Mouse (Mus musculus) skeletal muscle tissue, adult 2 months (tissue): Measurements from ENCODE around the gene Fyn.
A peak's percentile ranks its signal among the peaks of the same experiment; 100 is the strongest.

ENCODE experiments used
- DNase-seq: peaks from one replicate; pipeline ENCODE4 v3.0.0-alpha.2; 2012; ENCODE audit warnings: low read depth, low spot score

Fyn gene

DNA sequence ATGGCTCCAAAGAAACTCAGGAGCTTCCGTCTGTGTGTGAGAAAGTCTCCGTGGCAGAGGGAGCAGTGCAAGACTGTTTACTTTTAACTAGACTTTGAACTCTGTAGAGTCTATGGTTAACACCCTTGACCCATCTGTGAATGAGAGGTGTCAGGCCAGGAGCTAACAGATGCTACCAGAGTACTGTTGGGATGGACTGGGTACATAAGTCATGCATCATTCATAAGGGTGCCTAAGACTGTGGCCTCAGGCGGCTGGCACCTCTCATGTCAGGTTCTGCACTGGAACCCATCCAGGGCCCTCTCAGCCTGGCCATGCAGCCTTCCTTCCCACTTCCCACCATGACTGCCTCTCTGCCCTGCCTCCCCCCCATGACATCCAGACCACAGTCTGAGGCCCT is 166.7 kb downstream of the Fyn start:
- DNase-seq = no peak

- peak; percentile 79 for DNase-seq
Measured at GRCm38 (mm10) chr10:39536258-39536657, 167.6 kb downstream of the Fyn start.

DNA sequence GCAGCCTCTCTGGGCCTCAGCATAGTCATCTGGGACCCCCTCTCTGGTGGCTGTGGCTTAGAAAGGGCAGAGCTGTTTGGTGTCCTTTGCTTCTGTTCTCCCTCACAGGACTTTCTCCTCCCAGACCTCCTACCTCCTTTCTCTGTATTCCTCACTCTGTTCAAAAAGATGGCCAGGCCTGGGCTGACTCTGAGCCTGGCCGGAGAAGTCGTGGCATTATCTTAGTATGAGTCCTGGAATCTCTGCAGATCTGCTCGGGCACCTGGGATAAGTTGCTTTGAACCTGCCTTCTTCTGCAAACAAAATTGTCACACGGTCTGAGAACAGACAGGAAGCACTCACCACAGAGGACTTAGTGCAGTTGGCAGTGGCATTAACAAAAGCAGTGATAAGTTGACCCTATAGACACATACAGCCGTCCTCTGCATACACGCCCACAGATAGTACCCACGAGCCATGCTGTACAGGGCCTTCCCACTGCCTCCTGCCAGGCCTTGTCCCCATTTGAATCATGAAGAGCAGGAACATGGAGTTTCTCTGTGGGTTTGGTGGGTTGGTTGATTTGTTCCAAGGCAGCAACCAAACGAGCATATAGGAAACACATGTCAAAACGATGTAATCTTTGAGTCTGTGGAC is 171.5 kb downstream of the Fyn start:
- no peak for DNase-seq

DNA sequence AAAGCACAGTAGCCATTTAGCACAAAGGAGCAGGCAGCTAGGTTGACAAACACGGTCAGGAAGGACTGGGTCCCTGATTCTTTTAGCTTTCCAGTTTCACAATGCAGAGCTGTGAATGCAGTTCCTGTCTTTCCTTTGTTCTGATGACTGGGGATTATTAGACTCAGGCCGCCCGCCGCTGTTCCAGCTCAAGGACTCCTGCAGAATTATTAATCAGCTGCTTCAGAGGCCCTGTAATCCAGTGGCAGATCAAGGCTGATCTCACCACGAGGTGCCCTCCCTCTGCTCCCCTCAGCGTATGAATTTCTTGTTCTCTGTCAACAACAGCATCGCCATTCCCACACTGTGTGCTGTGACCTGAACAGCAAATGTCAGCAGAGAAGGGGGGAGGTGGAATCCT is 172.3 kb downstream of the Fyn start:
- DNase-seq = no peak

- no peak for DNase-seq
Measured at GRCm38 (mm10) chr10:39541451-39541874, 172.8 kb downstream of the Fyn start.

GRCm38 (mm10) chr10:39541951-39542521 is 173.4 kb downstream of the Fyn start:
- no peak for DNase-seq

DNA sequence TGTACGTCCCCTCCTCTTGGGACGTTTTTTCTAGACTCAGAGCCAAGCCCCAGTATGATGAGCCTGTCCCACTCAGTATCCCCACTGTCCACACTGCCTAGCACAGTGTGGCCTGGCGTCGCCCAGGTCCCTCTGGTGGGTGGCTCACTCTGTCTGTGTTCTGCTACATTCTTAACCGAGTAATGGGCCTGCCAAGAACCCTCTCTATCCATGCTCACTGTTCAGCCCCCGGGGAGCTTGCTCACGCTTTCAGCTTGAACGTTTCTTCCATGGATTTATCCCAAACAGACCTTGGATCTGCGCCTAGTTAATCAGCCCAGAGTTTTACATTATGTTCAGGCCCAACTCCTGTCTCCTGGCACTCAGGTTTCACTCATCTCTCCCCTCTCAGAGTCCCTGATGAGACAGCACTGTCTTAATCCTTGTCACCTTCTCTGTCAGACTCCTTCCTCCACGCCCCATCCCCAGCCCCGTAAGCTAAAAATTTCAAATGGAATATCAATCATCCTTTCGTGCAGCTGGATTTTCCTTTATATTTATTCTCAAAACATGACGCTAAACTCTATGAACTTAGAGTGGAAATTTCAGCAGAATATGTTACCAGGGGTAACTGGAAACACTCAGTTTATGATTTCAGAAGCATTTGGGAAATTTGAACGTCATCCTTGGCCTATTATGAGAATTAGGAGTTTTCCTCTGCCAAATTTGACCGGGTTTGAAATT is 174.0 kb downstream of the Fyn start:
- DNase-seq = no peak

DNA sequence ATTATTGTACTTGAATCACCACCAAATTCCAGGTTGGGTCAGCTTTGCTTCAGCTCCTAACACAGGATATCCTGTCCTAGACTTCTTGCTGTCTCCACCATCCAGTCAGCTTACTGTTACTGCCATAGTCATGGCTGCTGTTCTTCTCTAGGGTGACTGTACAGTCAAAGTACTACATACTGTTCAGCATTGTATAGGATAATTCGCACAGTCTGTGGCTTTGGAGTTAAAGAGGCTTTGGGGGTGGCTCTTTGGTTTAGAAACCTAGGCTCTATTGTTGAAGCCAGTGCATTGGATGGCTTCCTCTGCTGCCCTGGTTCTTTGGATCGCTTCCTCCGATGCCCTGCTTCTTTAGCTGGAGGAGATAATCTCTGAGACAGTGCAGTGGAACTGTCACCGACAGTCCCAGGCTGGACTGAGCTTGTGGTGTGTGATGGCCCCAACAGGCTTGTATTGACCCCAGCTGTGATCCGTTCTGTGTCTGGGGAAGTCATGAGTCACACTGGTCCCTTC is 174.7 kb downstream of the Fyn start:
- DNase-seq = no peak

DNA sequence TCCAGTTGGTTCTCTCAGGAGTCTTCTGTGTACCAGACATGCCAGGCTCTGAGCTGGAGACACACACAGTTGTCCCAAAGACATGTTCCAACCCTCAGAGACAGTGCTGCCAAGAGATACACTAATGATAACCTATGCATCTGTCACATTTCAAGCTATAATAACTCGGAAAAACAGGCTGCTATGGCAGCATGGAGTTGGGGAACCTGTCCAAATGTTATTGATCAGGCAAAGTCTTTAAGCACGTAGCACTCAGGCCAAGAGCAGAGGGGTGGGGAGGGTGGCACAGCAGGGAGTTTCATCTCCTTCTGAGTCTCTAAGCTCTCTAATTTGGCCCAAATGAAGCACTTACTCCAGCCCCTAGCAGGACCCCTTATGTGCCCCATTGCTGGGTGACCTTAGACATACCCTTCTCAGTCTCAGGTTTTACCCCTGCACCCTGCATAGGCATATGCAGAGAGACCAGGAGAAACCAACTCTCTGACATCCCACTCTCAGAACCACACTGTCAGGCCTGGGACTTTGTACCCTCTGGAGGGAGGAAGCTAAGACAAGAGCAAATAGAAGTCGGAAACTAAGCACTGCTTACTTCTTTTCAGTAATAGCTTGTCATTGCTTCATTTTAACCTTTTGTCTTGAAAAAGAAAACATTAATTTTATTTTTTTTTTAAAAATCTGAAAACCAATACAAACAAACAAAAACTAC is 178.9 kb downstream of the Fyn start:
- DNase-seq = no peak

DNA sequence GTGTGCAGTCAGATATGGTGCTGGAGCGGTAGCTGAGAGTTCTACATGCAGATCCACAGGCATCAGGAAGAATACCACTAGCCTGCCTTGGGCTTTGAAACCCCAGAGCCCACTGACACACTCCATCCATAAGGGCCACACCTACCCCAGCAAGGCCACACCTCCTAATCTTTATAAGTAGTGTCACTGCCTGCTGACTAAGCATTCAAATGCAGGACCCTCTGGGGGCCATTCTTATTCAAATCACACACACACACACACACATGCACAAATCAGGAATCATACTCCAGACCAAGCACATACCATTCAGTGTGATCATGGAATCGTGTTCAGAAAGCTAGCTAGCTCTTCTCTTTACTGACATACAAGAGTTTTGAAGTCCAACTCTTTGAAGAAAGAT is 182.1 kb downstream of the Fyn start:
- DNase-seq = no peak

DNA sequence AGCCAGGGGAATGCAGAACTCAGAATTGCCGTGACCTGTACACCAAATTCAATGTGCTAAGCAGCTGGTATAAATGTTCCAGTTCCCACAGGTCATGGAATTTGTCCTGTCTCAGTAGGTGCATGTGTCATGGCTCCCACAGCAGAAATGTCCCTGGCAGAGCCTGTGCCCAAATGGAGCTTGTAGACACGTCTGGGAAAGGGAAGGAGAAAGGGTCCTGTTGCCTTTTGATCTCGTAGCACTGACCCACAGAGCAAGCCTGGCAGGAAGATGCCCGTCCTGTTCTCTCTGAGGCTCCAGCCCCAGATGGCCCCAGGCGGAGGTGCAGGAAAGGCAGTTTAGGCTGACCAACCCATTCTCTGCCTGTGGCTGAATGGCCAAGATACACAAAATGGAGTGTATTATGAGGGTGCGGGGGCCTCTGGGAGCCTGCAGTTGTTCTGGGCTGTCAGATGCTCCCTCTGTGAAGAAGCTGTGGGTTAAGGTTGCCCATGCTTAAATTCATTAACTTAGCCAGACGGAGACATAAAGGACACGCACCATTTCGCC is 183.1 kb downstream of the Fyn start:
- no peak for DNase-seq

- DNase-seq = no peak
Measured at GRCm38 (mm10) chr10:39552351-39552814, 183.7 kb downstream of the Fyn start.

DNA sequence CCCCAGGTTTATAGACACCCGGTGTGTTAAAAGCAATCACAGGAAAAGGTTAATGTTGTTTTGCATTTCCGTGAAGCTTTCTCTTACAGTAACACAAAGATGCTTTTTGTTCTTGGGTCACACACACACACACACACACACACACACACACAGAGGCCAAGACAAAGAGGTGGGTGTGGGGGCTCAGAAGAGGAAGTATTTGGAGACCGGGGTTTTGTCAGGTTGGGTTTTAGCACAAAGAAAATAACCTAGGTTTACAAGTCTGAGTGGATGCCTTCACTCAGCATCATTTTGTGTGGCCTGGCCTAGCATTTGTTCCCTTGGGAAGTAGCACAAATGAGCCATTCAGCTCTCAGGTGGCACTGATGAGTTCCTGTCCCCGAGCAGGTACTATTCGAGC is 184.2 kb downstream of the Fyn start:
- no peak for DNase-seq

- no peak for DNase-seq
Measured at GRCm38 (mm10) chr10:39555289-39555715, 186.6 kb downstream of the Fyn start.

DNA sequence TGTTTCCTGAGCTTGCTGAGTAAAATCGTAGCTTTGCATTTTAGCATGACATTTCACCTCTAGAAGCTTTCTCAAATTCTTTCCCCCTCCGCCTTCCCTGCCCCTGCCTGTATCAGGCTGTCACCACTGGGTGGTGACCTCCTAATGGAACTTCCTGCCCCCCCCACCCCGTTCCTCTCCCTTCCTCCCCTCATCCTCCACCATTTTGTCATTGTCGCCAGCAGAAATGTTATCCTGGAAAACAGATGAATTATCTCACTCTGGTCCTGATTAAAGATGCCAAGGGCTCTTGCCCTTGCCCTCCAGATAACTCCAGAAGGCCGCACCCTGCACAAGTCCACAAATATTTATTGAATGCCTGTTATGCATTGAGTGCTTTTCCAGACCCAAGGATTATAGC is 187.1 kb downstream of the Fyn start:
- DNase-seq = no peak

DNA sequence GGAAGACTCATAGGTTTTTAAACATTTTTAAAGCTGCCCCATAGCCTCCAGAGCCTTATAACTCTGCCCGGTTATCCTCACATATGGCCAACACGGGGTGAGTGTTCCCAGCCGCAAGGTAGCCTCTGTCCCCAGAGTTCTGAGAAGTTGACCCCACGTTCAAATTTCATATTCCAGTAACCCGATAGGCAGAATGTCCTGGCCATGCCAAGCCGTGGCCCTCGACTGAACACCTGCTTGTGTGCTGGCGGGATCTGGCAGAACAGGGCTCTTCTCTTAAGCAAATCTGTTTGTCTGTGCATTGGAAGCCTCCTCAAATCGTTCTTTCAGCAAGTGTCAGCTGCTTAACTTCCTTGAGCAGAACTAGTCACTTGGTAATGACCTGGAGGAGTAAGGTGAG is 188.7 kb downstream of the Fyn start:
- peak; percentile 89 for DNase-seq

GRCm38 (mm10) chr10:39557851-39558250 is 189.2 kb downstream of the Fyn start:
- peak; percentile 92 for DNase-seq

DNA sequence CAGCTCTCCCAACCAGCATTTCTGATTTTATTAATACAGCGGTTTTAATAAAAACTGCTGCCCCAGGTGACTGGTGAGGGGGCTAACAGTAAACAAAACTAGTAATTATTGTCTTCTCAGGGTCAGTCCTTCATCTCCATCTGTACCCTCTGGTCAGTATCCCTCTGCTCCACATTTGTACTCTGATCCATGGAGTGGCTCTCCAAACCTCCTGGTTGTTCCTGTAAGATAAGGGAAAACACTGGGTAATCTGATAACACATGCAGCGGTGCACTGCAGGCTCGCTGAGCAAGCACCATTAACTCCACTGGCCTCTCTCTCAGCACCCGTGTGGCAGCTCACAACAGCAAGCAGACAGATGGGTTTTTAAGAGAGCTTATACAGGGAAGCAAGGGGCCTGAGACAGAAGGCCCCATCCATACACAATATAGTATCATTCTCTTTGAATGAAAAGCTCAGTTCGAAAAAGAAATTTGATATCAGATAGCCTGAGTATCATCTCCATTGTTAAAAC is 189.9 kb downstream of the Fyn start:
- no peak for DNase-seq

- DNase-seq = no peak
Measured at GRCm38 (mm10) chr10:39559321-39559720, 190.7 kb downstream of the Fyn start.

GRCm38 (mm10) chr10:39562383-39562782 is 193.7 kb downstream of the Fyn start:
- DNase-seq = no peak

- DNase-seq = no peak
Measured at GRCm38 (mm10) chr10:39563552-39564223, 195.0 kb downstream of the Fyn start.
